Mouse (Mus musculus) CD8-positive naive resting alpha-beta T cell, adult 2 months (primary cell): ENCODE results near the gene Rpl31.

Experiments used
- DNase-seq, 2 experiments: peaks; one replicate each; pipeline ENCODE4 v3.0.0; 2022; ENCODE audit warnings: low read depth in 2 of 2, low spot score in 2 of 2

Rpl31 gene

DNA sequence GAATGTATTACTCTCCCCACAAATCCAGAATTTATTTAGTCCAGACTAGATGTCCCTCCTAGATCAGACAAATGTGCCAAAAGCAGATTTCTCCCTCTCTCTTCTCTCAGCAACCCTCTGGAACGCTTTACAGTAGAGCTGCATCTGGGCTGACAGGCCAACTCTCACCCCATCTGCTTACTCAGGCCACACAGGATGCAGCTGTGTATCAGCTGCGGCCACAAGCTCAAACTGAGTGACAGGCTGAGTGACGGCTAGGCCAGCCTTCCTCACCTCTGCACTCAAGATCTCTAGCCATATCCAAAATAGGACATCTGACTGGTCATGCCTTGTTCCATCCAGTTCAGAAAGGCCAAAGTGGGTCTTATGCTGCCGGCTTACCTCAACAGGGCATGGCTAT is 28.7 kb downstream of the Rpl31 start:
- DNase-seq, result no peak

DNA sequence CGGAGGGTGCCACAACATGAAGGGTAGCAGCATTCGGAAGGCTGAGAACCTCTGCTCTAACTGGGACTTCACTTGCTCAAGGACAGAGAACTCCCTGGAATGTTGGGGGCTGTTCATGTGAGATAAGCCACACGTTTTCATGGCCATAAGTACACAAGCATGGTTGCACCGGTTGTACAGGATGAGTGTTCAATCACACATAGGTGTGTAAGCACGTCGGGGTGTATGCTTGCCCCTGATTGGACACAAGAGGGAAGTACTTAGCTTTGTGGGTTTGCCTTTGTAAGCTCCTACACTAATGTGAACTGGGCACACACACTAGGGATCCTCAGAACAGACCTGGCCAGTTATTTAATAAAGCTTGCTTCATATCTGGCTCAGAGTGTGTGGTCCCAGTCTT is 30.6 kb downstream of the Rpl31 start:
- DNase-seq, result no peak

DNA sequence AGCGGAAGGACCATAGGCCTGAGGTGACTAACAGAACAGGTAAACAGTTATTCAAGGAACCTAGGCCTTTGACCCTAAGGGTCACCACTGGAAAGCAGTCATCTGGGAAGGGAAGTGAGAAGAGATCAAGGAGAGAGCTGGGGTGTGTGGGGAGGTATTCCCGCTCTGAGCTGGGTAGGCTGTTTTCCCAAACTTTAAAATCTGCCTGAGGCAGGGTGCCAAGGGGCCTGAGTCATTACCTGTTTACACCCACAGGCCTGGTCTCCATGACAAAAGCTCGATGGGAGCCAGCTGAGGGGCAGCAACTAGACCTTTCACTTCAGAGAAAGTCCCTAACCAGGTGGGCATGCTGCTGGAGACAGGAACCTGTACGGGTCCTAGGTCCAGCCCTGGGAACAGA is 31.6 kb downstream of the Rpl31 start:
- no peak for DNase-seq

DNA sequence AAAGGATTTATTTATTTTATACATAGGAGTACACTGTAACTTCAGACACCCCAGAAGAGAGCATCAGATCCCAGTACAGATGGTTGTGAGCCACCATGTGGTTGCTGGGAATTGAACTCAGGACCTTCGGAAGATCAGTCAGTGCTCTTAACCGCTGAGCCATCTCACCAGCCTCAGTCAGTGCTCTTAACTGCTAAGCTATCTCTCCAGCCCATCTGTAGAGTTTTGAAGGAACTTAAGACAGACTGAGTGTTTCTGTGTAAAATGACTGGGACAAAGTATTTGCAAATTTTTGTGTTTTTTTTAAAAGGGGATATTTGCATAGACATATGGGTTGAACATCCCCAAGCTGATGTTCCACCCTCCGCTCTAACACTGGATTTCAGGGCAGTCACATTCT is 32.5 kb downstream of the Rpl31 start:
- no peak for DNase-seq

DNA sequence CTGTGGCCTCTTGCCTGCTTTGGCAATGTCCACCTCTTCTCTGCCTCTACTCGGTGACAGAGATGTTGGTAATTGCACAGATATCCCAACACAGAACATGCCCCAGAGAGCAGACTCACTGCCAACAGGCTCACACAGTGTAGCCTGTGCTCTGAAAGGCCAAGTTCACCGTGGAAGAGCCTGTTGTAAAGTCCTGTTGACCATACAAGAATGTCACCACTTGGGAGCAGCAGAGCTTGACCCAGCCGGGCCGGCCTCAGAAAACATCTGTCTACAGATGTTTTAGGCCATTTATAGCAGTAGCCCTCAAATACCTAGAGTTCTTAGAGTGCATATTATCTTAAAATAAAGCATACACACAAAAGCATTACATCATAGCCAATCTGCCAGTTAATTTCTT is 39.5 kb downstream of the Rpl31 start:
- DNase-seq, result no peak

DNA sequence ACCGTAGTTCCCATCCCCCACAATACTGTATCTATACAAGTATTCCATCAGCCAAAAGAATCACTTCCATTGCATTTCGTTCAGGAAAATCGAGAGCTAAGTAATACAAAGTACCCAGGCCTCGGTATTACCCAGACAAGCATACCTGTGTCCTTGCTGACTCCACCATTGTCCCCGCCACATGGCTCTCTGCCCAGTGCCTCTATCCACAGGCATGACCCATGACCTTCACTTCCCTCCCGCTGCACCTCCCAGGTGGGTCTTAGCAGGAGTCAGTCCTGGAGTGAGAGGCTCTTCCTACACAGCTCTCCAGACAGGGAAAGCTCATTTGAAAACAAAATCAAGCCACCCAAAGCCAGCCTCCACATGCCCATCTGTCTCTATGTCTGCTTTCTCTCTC is 40.5 kb downstream of the Rpl31 start:
- DNase-seq, result no peak

DNA sequence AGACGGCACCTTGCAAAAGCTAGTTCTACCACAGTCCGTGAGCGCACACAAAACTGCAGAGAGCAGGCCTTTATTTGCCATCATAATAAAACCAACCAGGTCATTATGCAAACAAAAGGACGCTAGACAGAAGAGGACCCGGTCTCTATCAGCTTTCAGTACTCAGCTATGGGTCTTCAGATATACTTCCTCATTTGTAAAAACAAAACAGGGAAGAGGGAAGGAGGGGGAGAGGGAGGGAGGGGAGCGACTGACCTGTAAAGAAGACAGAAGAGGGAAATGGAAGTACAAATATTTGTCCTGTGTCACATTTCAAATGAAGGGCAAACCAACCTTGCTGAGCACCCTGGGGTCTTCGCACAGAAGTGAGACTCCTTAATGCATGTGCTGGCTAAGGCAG is 41.0 kb downstream of the Rpl31 start:
- DNase-seq, result no peak

DNA sequence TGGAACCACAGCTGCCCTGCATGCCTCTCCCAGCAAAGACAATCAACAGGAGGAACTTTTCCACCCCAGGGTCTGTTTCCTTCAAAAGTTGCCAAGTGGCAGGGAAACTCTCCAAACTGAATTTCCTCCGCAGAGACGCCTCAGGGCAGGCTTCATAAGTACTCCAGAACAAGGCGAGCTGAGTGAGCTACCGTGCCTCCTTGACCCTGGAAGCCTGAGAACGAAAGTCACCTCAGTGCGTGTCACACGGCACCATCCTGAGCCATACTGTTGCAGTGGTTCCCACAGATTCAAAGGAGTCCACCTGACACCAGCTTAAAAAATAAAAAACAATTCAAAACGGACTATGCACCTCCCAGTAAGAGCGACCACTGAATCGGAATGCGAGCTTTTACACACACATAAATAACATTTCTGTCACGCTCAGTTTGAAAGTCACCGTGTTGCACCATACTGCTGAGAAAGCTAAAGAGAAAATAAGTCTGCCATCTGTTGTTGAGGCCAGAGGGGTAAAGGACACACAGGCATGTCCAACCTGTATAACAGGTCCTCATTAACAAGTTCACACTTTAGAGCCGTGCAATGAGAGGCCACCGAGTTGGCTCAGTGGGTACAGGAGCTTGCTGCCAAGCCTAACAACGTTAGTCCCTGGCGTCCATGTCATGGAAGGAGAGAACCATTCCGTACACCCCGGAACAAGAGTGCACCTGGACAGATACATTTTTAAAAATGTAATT is 42.6 kb downstream of the Rpl31 start:
- DNase-seq, result no peak

DNA sequence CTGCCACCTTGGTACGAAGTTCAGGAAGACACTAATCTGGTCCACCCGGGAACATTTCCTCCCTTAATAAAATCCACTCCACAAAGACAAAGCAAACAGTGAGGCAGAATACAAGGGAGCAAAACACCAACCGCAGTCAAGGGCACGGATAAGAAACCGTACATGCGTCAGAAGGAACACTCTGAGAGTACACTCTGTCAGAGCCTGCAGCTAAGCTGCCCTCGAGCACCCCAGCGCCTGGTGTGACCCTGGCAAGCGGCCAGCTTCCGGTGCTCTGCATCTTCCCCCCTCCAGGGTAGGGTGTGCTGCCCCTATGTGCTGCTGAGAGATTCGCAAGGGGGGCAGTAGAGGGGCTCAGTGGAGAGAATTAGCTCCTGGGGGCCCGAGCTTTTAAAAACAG is 50.2 kb downstream of the Rpl31 start:
- DNase-seq, result peak in 1 of 2 experiments; percentile 20

DNA sequence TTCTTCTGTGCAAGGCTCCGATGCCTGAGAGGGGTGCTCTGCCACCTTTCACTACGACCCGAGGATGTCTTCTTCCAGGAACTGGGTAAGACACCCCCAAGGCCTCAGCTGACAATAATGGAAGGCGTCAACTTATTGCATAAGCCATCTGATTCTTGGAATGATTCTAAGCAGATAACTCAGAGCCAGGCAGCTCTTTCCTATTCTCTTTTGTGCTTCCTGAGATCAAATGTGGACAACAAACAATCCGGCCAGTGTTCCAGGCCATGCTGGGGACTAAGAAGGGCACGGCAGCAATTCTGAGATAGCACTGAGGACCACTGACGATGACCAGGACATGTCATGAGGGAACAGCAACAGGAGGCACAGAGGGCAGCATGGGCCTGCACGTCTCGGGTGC is 51.2 kb downstream of the Rpl31 start:
- no peak for DNase-seq

DNA sequence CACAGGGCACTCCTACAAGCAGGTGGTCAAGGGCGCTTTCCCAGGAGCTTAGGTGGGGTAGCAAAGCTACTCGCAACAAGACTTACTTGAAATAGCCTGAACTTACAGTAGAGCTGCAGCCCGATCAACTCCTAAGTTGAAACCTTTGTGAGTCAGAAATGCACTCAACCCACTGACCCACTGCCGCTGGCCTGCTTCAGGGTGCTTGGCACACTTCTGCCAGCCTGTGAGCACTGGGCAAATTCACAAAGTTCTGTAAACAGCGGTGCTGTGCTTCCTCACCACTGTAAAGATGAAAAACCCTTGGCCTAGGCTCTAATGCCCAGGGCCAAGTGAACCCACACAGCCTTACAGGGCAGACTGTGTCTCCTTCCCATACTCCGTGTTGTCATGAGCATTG is 53.3 kb downstream of the Rpl31 start:
- no peak for DNase-seq
